Mouse (Mus musculus): ENCODE measurements at regions not wholly inside any gene's neighbourhood (a gene's known extent, or its start where the extent isn't known, plus 50 kb on each side); places are given as distances from the start of the nearest gene placed in this dataset.
A peak's percentile ranks its signal among the peaks of the same experiment; 100 is the strongest.

DNA sequence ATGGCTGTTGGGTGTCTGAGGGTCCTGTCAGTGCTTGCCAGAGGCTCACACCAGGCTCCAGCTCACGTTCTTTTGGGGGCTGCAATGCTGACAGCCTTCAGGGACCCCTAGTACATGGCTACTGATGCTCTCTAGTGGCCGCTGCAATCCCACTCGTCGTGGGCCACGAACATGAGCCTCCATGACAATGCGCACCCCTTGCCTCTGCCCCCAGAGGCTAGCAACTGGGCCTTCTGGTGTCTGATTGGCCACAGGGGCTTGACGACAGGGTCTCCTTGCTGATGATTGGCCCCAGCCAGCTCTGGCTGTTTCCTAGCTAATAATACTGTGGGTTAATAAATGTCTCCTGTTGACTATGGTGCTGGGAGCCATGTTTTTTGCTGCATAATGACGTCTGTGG lies 61.1 kb downstream of the Rtl1 start:
- DNase-seq (ENCODE audit: low spot score in 2 of 2), result no peak

DNA sequence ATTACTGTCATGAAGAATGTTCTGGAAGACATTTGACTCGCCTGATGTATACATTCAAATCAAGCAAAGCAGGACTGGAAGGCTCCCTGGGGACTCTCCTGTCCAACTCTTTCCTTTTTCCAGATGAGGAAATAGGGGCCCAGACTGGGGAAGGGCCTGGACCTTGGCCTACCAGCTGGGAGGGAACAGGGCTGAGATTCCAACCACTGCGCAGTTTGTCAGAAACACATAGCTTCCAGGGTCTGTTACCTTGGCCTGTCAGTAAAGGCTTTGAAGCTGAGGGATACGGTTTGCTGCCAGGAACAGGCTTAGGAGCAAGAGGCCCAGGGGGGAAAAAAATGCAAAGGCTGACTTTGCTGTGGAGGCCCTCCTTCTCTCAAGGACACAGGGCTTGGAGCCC lies 61.5 kb downstream of the Rtl1 start:
- no peak for DNase-seq (ENCODE audit: low spot score in 2 of 2)

DNA sequence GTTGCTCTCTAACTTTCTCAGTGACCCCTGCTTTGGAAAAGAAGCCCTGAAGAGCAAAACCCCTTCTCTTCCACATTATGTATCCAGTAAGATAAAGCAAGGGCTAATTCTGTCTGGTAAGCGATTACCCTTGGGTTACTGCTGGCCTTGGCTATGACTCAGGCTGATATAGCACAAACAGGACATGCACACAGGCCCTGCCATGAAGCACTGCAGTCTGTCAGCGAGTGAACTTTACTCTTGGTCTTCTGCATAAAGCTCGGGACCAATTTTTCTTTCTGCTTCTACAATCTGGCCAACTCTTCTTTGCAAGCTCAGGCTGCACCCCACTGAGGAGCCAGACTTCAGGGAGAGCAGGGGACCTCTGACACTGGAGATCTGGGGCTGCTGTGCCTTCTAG lies 63.6 kb downstream of the Rtl1 start:
- no peak for DNase-seq (ENCODE audit: low spot score in 2 of 2)

DNA sequence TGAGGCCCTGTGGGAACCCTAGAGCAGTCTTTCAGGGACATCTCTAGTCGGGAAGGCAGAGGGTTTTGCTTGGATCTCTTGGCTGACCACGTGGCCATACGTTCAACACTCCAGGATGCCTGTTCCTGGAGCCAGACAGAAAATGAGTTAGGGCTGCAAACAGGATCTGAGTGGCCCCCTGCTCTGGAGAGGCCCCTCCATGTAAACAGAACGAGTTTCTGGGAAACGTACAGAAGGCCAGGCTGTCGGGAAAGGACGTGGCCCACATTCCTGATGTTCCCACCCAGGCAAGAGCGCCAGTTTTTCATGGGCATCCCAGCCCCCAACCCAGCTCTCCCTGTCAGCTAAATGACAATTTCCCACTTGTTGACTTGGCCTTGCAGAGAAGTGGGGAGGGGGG lies 67.7 kb downstream of the Rtl1 start:
- no peak for DNase-seq (ENCODE audit: low spot score in 2 of 2)

DNA sequence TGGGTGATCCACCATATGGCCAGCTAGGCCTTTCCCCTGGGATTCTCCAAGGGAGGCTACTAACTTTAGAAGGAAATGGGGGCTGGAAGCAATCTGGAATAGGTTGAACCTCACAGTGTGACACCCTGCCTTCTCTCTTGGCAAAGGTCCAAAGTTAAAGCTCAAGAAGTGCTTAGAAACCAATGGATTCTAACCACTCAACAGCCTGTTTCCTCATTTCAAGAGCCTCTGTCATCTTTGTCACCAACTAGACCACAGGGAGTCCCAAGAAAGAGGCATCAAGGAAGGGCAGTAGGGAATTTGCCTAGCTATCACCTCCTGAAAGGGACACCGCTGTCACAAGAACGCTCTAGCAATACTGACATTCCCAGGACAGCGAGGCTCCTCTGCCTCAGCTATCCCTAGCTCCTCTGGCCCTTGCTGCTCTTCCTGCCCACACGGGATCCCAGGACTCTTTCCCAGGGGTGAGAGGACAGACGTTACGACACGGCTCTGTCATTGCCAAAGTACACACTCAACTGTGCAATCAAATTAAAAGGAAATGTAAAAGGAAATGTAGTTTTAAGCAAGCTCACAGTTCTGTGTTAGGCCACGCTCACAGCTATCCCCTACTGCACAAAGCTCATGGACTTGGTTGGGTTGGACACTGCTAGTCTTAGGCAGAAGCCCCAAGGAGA lies 68.6 kb downstream of the Rtl1 start:
- DNase-seq (ENCODE audit: low spot score in 2 of 2), result no peak

DNA sequence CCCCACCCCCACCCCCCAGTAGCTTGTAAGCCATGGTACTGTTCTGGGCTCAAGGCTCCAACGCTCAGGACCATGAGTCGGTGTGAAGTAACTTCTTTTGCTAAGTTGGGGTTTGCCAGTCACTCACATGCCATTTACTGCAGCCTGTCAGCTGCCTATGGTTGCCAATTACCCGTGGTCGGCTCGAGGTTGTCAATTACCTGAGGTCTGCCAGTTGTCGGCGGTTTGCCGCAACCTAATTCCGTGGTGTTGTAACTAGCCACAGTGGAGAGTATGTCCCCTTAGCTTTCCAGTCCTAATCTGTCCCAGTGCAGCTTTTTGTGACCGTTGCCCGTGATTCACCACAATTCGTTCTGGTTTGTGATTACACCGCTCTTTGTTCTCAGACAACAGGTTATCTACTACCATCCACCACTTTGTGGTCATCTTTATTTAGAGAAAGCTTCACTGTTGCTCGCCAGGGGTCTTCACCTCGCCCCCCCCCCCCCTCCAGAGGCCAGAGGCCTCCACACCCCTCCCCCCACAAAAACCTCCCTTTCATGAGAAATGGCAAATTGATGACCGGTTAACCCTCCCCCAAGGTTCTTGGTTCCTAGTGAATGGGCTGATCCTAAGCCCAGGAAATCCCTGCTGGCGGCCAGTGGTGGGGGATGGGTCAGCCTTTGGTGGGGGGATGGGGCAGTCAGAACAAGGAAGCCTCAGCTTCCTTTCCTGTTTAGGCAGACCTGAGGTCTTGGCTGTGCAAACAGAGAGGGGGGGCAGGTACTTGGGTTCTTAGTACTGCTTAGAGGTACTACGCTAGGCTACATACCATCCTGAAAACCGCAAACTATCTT lies 69.7 kb downstream of the Rtl1 start:
- no peak for DNase-seq (ENCODE audit: low spot score in 2 of 2)

DNA sequence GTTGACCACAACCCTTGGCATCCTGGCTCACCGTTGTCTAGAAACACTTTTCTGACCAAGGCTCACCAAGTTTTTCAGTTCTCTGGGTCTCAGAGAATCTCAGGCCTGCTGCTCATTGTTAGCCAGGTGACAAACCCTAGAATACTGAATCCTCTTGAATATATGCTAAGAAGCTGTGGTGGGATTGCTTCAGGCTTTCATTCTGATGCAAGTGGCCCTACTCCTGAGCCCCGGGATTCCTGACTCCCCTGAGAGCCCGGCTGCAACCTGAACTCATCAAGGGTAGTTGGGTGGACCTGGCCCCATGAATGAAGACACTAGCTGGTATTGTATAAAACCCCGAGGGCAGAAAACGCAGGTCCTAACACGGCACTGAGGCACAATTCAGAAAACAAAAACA lies 70.6 kb downstream of the Rtl1 start:
- no peak for DNase-seq (ENCODE audit: low spot score in 2 of 2)

DNA sequence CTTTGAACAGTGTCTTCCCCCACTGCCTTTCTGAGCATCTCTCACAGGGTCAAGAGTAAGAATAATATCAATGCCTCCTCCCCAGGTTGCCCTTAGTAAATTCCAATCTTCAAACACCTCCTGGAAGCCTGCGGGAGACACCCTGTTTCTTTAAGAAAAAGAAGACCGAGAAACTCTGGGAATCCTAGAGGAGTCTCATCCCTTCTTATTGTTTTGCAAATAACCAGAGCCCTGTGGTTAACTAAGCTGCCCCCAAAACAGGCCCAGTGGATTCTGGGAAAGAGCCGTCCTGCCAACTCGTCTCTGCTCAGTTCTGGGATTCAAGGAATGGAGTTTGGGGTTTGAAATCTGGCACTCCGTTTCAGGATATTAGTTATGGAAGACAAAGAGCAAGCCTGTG lies 71.2 kb downstream of the Rtl1 start:
- no peak for DNase-seq (ENCODE audit: low spot score in 2 of 2)

DNA sequence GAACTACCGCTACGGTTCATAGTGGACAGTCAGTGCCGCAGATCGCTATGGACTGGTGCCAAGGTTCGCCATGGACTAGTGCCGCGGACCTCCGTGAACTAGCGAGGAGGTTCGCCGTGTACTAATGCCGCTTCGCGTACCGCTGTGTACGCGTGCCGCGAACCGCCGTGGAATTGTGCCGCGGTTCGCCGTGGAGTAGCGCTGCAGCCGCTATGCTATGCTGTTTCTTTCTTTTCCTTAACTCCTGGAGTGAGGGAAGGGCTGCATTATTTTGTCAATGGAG lies 71.9 kb downstream of the Rtl1 start:
- DNase-seq (ENCODE audit: low spot score in 2 of 2), result no peak

DNA sequence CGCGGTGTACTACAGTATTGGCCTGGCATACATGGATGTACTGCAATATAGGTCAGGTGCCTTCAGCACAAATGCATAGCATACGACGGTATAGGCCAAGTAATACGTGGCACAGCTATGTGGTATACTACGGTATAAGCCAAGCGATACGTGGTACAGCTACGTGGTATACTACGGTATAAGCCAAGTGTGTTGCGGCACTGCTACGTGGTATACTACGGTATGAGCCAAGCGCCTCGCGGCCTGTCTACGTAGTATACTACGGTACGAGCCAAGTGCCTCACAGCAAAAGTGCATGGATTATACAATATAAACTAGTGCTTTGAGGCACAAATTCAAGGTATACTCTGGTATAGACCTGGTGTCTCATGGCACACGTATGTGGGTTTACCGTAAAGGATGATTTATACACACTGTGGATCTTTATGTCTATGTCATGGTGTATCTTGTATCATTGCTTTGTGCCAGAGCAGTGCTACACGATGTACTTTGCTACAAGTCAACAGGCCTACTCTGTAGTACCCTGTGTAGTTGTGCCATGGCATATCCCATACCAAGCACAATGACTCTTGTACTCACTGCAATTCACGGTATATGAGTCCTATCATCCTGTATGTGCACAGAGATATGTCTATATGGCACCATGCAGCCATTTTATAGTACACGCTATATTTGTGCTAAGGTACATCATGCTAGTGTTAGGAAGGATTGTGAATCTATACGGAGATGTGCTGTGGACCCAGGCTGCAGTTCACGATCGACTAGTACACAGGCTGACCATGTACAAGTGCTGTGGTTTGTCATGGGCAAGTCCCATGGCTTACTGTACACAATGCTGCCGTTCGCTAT lies 72.5 kb downstream of the Rtl1 start:
- no peak for DNase-seq (ENCODE audit: low spot score in 2 of 2)

DNA sequence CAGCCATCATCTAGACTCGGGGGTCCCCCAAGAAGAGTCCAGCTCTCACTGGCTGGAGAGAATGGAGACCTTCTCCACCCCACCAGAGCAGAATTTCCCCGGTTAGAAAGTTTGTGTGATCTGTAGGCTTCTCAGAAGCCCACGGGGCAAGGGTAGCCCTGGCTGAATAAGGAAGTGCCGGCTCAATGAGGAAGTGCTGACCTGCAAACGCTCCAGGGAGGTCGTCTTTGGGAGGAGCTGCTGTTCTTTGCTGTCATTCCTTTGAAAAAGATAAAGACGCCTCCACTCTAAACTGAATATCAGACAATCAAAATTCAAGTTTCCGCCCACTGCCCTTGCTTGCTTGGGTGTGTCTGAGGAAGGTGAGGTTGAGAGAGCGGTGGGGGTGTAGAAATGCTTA lies 73.0 kb downstream of the Dlk1 start:
- DNase-seq (ENCODE audit: low spot score in 2 of 2), result peak in 1 of 2 experiments; percentile 17

DNA sequence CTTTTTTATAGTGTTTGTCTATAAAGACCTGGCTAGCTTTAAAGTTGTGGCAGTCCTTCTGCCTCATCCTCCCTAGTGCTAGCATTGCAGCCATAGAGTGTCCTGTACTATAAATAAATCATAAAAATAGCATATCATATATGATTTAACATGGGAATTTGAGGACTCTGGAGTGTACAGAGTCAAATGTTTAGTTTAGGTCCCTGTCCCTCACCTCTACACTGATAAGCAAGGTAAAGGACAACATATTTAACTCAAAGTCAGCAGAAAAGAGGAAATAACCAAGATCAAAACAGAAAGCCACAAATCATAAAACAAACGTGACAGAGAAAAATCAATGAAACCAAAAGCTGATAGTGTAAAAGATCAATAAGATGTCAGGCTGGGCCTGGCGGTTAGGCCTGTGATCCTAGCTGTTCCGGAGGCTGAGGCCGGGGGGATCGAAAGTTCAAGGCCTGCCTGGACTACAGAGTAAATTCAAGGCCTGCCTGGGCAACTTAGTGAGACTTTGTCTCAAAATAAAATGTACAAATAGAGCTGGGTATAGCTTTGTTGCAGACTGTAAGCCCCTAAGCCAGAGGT lies 68.7 kb downstream of the Dlk1 start:
- DNase-seq (ENCODE audit: low spot score in 2 of 2), result no peak

DNA sequence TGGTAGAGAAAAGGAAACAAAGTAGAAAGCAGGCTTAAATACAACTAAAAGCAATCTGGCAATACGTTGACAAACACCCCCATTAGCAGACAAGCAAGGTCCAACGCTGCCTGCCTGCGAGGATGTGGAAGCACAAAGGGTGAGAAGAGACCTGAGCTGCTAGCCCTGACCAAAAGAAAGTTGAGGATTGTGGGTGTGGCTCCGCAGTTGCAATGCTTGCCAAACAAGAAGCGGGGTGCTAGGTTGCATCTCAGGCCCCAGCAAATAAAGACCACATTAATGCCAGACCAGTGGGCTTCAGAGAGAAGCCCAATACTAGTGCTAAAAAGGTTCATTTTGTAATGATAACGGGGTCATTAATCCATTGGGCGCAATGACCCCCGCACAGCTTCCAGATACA lies 67.8 kb downstream of the Dlk1 start:
- DNase-seq (ENCODE audit: low spot score in 2 of 2), result no peak

DNA sequence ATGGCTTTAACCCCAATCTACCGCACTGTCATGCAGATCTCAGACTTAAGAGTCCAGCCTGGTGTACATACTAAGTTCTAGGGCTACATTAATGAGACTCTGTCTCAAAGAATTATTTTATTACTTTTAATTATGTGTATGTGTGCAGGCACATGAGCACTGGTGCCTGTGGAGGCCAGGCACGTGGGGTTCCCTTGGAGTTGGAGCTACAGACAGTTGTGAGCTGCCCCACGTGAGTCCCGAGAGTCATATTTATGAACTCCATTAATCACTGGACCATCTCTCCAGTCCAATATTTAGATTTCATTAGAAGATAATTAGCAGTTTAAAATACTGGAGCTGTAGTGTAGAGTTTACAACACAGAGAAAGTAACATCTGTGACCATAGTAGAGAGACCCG lies 67.2 kb downstream of the Dlk1 start:
- no peak for DNase-seq (ENCODE audit: low spot score in 2 of 2)

DNA sequence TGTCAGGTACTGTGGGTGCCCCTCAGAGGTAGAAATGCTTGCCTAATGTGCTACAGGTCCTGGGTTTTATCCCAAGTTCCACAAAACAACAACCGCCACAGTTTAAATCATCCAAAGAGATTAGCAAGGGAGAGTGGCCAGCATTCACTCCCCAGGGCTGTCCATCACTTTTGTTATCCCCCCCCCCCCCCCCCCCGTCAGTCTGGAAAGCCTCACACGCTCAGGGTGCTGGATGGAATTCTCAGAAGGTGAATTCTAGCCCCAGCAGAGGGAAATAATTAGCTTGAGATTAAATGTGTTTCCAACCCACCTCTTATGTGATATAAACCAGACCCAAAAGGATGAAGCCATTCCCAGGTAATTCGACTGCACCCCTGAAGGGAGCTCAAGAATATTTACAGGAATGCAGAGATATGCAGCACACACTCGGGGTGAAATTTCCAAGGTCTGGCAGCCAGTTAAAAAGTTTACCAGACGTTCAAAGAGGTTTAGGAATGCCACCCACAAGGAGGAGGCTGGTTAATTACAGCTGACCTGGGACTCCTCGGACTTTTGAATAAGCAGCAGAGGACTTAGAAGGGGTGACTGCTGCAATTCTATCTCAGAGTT lies 65.9 kb downstream of the Dlk1 start:
- no peak for DNase-seq (ENCODE audit: low spot score in 2 of 2)

DNA sequence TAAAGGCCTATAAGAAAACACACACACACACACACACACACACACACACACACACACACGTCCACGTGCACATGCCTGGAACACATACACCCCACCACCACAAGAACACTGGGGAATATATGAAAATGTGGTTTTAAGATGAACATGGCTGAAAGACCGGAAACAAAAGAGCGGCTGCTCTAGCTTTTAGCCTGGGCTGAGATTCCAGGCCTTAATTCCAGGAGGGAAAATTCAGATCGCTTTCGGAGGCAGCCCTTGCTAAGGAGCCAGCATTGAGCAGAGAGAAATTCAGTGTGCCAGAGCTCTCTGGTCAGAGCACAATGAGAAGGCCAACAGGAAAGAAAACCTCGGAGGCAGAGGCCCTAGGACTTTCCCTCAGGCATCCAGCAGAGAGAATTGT lies 65.1 kb downstream of the Dlk1 start:
- DNase-seq (ENCODE audit: low spot score in 2 of 2), result no peak

DNA sequence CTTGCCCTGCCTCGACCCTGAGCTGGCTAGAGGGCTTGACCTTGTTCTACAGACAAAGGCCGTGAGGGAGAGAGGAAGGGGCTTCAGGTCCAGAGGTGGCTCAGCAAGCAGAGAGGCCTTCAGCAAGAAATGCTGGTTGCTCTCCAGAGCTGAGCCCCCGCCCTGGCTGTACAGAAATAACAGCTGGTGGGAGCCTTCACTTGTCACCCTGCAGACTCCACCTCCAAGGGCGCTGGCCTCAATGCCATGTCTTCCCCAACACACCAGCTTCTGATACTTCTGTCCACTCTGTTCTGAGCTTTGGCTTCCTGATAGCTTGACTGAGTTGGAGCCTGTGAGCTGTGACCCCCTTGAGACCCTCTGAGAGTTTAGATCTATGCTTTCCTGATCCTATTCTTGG lies 64.3 kb downstream of the Dlk1 start:
- DNase-seq (ENCODE audit: low spot score in 2 of 2), result no peak

DNA sequence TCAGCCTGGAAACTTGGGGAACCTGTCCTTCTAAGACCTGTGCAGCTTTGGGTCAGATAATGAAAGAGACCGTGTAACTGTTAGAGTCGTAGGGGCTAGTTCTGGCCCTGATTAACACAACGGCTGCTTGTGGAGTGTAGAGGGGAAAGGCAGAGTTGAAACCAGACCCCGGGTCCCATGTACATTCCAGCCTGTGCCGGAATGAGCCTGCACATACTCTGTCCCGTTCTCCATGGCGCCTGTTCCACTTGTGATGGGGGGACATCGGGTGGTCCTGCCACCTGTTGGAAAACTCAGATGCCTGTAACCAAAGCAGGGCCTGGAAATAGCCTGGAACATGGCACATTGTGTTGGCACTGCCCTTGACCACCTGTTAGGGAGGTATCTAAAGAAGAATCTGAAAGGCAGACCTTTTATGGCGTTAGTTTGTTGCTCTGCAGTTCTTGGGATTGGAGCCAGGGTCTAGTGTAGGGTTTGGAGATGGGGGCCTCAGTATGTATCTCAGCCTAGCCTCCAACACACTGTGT lies 61.7 kb downstream of the Dlk1 start:
- DNase-seq (ENCODE audit: low spot score in 2 of 2), result no peak

Data from spleen, postnatal 36 days (tissue).